Mouse (Mus musculus) cerebellum, adult 2 months (tissue): ENCODE measurements around the gene Dus1l.

Source experiments
- CTCF ChIP-seq: fragments of 200-500 bp; IDR thresholded peaks from 2 replicates; pipeline ENCODE4 v1.5.1; 2011; ENCODE audit warnings: low read depth, mild to moderate bottlenecking, control low read depth, low read length, moderate library complexity, borderline replicate concordance; ENCODE audit not compliant: insufficient read depth
- POLR2A ChIP-seq: fragments of 200-500 bp; IDR thresholded peaks from 2 replicates; pipeline ENCODE4 v1.6.1; 2011; ENCODE audit warnings: low read length, control low read depth, borderline replicate concordance; ENCODE audit not compliant: insufficient read depth

DNA sequence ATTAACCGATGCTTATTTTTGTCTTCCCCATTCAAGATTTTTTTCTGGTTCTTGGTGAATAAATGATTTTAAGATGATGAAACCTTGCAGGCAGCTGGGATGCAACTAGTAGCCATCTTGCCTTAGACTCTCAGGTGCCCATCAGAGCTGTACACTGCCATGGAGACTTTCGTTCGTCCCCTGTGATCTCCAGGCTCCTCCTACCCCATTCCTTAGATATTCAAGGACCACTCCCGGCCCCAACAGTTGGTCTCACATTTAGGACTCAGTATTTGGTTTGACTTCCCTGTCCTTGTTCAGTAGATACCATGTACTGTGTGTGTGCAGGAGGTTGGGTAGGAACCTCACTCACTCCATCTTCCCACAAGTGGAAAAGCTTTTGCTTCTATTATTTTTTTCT, 8.6 kb upstream of the Dus1l start:
- TF ChIP-seq POLR2A, result no peak
- TF ChIP-seq CTCF, result no peak
